Mouse (Mus musculus) neural tube, embryonic 13.5 days (tissue): ENCODE measurements at regions not wholly inside any gene's neighbourhood (a gene's known extent, or its start where the extent isn't known, plus 50 kb on each side); places are given as distances from the start of the nearest gene placed in this dataset.

Experiments used
- ATAC-seq: fragments of 200-750 bp; cut with Nextera tagmentation; 2 replicates; pipeline ENCODE4 v1.8.0; 2017; ENCODE audit warnings: low read depth, mild to moderate bottlenecking, moderate TSS enrichment, moderate library complexity
- H3K27ac ChIP-seq: fragments of 300-500 bp; sonication (generic); replicated peaks from 2 replicates; pipeline ENCODE4 v1.5.1; 2015; ENCODE audit warnings: moderate library complexity, mild to moderate bottlenecking, inconsistent platforms
- H3K27me3 ChIP-seq: fragments of 300-500 bp; sonication (generic); 2 replicates; pipeline ENCODE4 v1.6.1; 2015; ENCODE audit warnings: mild to moderate bottlenecking, inconsistent platforms
- H3K36me3 ChIP-seq: fragments of 300-500 bp; sonication (generic); 2 replicates; pipeline ENCODE4 v1.6.1; 2015; ENCODE audit warnings: mild to moderate bottlenecking, inconsistent platforms
- H3K4me1 ChIP-seq: fragments of 300-500 bp; sonication (generic); replicated peaks from 2 replicates; pipeline ENCODE4 v1.6.1; 2015; ENCODE audit warnings: inconsistent platforms
- H3K4me2 ChIP-seq: fragments of 300-500 bp; sonication (generic); 2 replicates; pipeline ENCODE4 v1.6.1; 2015; ENCODE audit warnings: inconsistent platforms, mild to moderate bottlenecking, moderate library complexity
- H3K4me3 ChIP-seq: fragments of 300-500 bp; sonication (generic); 2 replicates; pipeline ENCODE4 v1.5.1; 2015; ENCODE audit warnings: mild to moderate bottlenecking, inconsistent platforms
- H3K9ac ChIP-seq: fragments of 300-500 bp; sonication (generic); 2 replicates; pipeline ENCODE4 v1.6.1; 2015; ENCODE audit warnings: moderate library complexity, mild to moderate bottlenecking, inconsistent platforms
- H3K9me3 ChIP-seq: fragments of 300-500 bp; sonication (generic); 2 replicates; pipeline ENCODE4 v1.6.1; 2016; ENCODE audit warnings: inconsistent platforms
- WGBS: fragments of 180-500 bp; shearing (Covaris S2); methylation state at CpG from one replicate; pipeline ENCODE4 v1.1.7; 2015; 5-methylcytosine and 5-hydroxymethylcytosine counted together

DNA sequence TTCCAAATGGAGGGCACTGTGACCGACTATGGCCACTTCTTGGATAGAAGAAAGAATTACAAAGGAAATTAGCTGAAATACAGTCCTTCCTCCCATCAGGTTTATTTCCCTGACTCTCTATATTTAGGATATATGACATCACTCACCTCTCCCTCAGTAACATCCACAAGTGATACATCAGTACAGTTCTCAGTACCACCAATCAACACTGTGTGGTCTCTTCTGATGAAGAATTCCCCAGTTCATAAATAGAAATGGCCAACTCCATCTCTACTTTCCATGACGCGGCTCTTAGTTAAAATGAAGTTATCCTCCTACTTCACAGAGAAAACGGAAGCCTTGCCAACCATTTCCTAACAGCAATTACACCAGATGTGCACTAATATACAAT is 208.3 kb upstream of the Dio2 start:
- whole genome bisulfite sequencing, result 87% methylated on average over 4 of the region's 4 CpGs

DNA sequence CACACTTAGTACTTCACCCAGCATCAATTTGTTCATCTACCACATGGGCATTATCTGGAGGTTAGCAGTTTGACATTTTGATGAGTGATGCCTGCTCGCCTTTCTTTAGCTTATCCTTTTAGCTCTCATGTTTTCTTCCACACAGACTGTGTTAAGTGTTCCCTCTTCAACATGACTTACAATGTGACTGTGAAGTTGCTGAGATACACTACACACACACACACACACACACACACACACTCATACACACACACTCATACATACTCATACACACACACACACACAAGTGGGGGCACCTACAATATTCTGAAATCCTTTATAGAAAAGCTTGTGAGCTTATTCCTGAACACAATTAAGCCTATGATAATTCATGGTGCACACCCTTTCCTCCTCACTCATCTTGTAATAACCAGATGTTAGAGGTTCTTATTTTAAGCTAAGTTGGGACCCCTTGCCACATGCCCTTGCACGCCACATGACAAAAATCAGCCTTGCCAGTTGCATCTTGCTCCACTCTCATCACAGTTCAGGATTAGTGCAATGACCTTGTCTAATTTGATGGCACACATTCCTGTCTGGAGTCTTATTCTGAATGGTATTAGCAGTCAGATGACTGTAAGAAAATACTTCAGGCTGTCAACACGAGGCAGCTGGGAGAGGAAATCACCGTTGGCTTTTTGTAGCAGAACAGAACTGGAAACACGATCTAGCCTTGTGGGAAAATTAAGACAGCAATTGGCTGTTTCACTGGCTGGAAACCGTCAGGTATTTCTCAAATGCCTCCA is 207.7 kb upstream of the Dio2 start:
- no peak overlapping the region for H3K27ac ChIP-seq
- no peak overlapping the region for H3K4me3 ChIP-seq
- H3K9me3 ChIP-seq, result no peaks in the 10 kb centered on the region
- no peaks in the 10 kb centered on the region for H3K27me3 ChIP-seq
- no peak overlapping the region for H3K9ac ChIP-seq
- H3K4me1 ChIP-seq, result no peaks in the 10 kb centered on the region
- no peak for ATAC-seq
- no peak overlapping the region for H3K4me2 ChIP-seq
- no peaks in the 10 kb centered on the region for H3K36me3 ChIP-seq
- 82% methylated on average over 6 of the region's 6 CpGs for WGBS

More for the DNA sequence above, 208.3 kb upstream of the Dio2 start:
- Histone ChIP-seq H3K4me1 (no peaks in the 10 kb centered on the region), H3K4me2 (no peak overlapping the region), H3K9me3 (no peaks in the 10 kb centered on the region), H3K9ac (no peak overlapping the region), H3K27ac (no peak overlapping the region), H3K36me3 (no peaks in the 10 kb centered on the region), H3K4me3 (no peak overlapping the region), H3K27me3 (no peaks in the 10 kb centered on the region)
- no peak for ATAC-seq

DNA sequence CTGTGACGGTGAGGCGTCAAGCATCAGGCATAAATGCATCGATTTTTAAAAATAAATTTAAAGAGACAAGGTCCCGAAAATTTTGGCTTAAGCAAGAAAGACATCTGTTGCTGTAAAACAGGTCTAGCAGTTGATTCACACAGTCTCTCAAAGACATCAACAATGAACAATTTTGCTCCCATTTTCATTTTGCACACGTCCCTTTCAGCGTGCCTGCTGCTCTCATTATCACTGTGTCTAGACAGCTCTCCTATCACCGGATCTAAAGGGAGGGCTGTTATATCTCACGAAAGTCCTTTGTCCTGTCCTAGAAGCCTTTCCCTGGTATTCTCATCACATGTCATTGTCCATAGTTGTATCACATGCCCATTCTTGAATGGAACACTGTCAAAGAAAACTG is 194.4 kb upstream of the Dio2 start:
- no peak for ATAC-seq
- 93% methylated on average over 8 of the region's 8 CpGs for WGBS
- H3K9me3 ChIP-seq, result no peaks in the 10 kb centered on the region

DNA sequence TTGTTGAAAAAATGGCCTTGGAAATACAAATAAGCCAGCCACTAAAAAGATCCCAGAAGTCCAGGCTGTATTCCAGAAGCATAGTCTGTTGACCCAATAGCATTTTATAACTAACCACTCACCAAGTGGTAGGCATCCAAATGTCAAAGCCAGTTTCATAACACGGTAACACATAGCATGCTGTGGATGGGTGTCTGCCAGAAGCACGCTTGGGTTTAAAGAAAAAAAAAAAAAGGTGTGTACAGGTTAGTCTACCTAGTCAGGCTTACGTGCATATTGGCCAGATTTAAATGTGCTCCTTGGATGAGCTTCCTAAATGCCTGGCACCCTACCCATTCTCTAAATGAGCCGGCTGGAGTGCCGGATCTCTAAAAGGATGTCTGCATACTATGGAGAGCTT is 194.0 kb upstream of the Dio2 start:
- H3K27me3 ChIP-seq, result no peaks in the 10 kb centered on the region

More for the DNA sequence above, 194.4 kb upstream of the Dio2 start:
- Histone ChIP-seq H3K27me3 (no peaks in the 10 kb centered on the region), H3K27ac (no peak overlapping the region), H3K4me2 (no peak overlapping the region), H3K9ac (no peak overlapping the region), H3K4me1 (no peaks in the 10 kb centered on the region), H3K36me3 (no peaks in the 10 kb centered on the region), H3K4me3 (no peak overlapping the region)

DNA sequence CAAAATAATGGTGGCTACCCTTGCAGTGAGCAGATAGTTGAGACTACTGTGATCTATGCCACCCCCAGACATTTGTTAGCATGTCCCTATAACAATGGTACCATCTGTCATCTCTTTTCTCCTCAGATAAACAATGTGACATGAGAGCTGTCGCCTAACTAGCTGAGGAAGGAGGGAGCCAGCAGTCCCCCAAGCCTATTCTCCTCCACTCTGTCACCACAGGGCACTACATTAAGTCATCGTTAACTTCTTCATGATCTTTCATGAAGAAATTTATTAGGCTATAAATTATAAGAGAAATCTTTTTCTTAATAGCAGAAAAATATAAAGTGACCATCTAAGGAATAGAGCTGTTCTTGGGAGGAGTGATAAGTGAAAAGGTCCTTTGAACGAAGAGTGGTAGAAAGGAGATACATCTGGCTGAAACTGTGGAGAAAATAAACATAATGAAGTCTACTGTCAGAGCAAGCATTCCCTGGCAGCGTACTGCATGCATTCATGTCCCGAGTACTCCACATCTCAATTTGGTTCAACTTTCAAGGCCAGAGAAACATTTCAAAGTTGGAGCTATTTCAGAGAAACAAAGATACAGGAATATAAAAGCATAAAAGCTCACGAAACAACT is 192.0 kb upstream of the Dio2 start:
- H3K4me3 ChIP-seq, result no peak overlapping the region
- H3K27ac ChIP-seq, result no peak overlapping the region
- H3K4me2 ChIP-seq, result no peak overlapping the region
- no peak for ATAC-seq
- no peaks in the 10 kb centered on the region for H3K27me3 ChIP-seq
- H3K9ac ChIP-seq, result no peak overlapping the region
- no peaks in the 10 kb centered on the region for H3K4me1 ChIP-seq
- no peaks in the 10 kb centered on the region for H3K36me3 ChIP-seq
- 63% methylated on average over 6 of the region's 6 CpGs for WGBS
- H3K9me3 ChIP-seq, result no peaks in the 10 kb centered on the region

More for the DNA sequence above, 194.0 kb upstream of the Dio2 start:
- Histone ChIP-seq H3K4me2 (no peak overlapping the region), H3K9me3 (no peaks in the 10 kb centered on the region), H3K4me3 (no peak overlapping the region), H3K27ac (no peak overlapping the region), H3K36me3 (no peaks in the 10 kb centered on the region), H3K9ac (no peak overlapping the region), H3K4me1 (no peaks in the 10 kb centered on the region)
- no peak for ATAC-seq
- 95% methylated on average over 5 of the region's 5 CpGs for WGBS

DNA sequence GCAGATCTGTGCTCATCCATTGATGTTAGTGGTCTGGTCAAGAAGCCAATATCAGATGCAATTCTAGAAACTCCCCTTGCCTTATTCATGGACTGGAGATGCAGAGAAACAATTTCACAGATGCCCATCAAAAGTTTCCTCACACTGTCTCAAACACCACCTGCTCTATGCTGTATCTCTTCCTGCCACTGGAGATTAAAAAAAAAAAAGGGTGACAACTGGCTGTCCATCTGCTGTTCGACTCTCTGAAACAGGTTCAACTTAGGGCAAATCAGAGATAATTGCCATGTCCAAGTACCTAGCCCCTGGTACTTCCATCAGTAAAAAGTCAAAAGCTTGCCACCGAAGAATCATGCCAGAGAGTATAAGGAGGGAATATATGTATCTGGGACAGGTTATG is 185.4 kb upstream of the Dio2 start:
- no peaks in the 10 kb centered on the region for H3K9me3 ChIP-seq
- no peak overlapping the region for H3K4me3 ChIP-seq
- no peak overlapping the region for H3K9ac ChIP-seq
- 85% methylated on average over 2 of the region's 2 CpGs for WGBS
- H3K4me1 ChIP-seq, result no peaks in the 10 kb centered on the region
- no peak overlapping the region for H3K27ac ChIP-seq
- no peaks in the 10 kb centered on the region for H3K27me3 ChIP-seq
- H3K36me3 ChIP-seq, result no peaks in the 10 kb centered on the region
- no peak overlapping the region for H3K4me2 ChIP-seq
- ATAC-seq, result no peak

DNA sequence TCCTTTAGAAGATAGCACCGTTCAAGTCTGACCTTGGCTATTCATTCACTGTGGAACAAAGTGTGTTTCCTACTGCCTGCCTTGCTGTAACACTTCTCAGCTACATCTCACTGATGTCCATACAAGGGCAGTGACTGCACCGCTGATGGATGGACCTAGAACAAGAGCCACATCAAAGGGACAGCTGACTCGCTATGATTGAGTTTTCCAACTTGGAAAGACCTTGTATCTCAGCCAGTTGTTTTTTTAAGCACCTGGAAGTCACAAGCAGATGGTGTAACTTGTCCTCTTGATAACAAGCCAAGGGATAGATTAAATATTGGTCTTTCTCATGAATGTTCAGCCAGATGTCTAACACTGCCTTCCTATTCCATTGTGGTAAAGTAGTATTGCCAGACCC is 184.9 kb upstream of the Dio2 start:
- no peak overlapping the region for H3K9ac ChIP-seq
- no peak overlapping the region for H3K4me3 ChIP-seq
- no peaks in the 10 kb centered on the region for H3K36me3 ChIP-seq
- no peak for ATAC-seq
- whole genome bisulfite sequencing, result 83% methylated on average over 3 of the region's 3 CpGs
- no peaks in the 10 kb centered on the region for H3K27me3 ChIP-seq
- H3K9me3 ChIP-seq, result no peaks in the 10 kb centered on the region
- H3K27ac ChIP-seq, result no peak overlapping the region
- H3K4me1 ChIP-seq, result no peaks in the 10 kb centered on the region
- H3K4me2 ChIP-seq, result no peak overlapping the region

DNA sequence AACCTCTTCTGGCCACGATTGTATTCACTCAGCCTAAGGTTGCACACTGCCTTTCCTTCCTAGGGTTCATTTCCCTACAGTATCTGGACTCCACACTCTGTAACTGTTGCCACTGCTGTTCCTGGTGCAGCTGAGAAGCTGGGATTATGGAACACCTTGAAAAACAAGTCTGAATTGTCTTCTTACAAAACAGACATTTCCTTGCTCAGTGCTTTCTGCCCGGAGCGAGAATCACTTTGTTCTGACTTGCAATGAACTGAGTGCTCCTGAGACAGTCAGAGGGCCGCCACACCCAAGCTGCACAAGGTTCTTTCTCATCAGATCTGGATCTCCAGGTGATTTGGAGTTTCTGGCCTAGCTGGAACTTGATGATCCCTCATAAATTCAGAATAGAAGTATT is 183.0 kb upstream of the Dio2 start:
- 92% methylated on average over 4 of the region's 4 CpGs for WGBS
- H3K36me3 ChIP-seq, result no peaks in the 10 kb centered on the region
- peaks cover 4% of the 10 kb centered on the region for H3K4me1 ChIP-seq
- no peak for ATAC-seq
- no peak overlapping the region for H3K9ac ChIP-seq
- H3K27me3 ChIP-seq, result no peaks in the 10 kb centered on the region
- H3K4me3 ChIP-seq, result no peak overlapping the region
- H3K9me3 ChIP-seq, result no peaks in the 10 kb centered on the region
- no peak overlapping the region for H3K27ac ChIP-seq
- H3K4me2 ChIP-seq, result no peak overlapping the region

DNA sequence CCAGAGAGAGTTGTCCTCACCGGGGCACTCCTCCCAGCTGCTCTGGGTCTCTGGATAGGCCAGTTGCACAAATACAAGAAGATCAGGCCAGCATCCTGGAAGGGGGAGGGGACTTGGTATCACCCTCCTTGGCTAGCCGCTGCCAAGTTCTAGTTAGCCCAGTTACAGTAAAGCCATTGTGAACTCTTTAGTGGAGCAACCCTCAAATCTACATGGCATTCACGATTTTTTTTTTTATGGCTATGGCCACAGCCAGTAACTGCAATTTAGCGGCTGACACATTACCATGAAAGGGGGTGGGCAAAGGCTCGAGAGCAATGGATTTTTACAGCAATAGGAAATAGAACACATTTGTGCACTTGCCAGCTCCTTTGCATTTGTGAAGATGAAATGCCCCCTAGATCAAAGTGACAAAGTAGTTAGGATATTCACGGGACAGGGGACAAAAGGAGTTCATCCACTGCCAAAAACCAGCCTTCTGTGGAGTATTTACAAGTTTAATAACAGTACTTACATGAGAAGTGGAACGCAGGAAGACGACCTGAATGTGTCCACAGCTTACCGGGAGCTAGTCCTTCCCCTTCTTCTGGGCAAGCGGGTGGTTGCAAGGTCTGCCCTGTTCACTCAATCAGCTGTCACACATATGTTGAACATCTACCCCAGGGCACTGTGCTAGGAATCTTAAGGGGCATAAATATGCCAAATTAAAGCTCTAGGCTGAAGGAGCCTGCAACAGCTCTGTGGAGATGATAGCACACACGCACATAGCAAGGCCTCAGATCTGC is 177.9 kb upstream of the Dio2 start:
- no peaks in the 10 kb centered on the region for H3K36me3 ChIP-seq
- 29% methylated on average over 11 of the region's 11 CpGs for WGBS
- H3K4me3 ChIP-seq, result no peak overlapping the region
- peak; percentile 96 for ATAC-seq
- H3K9me3 ChIP-seq, result no peaks in the 10 kb centered on the region
- H3K4me1 ChIP-seq, result peaks cover 11% of the 10 kb centered on the region
- no peaks in the 10 kb centered on the region for H3K27me3 ChIP-seq
- no peak overlapping the region for H3K4me2 ChIP-seq
- no peak overlapping the region for H3K9ac ChIP-seq
- no peak overlapping the region; the same call in 1 of the 2 replicates for H3K27ac ChIP-seq

DNA sequence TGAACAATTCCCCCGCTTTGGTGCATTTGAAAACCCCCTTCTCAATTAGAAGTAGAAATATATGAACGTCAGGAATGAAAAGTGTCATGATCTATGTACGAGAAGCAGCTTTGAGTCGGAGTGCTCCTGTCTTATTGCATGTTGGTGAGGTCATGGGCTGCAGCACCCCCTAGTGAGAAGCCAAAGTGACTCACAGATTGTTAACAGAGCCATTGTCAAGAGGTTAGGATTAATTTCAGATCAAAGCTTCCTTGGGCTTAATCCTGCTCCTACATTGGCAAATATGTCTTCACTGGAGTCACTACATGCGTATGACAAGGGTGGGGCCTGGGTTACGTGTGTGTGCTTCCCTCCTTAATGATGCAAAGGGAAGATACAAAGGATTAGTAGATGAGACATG is 165.8 kb upstream of the Dio2 start:
- 77% methylated on average over 6 of the region's 6 CpGs for WGBS
- Histone ChIP-seq H3K27ac (no peak overlapping the region), H3K4me2 (no peak overlapping the region), H3K9me3 (no peaks in the 10 kb centered on the region), H3K9ac (no peak overlapping the region), H3K4me3 (no peak overlapping the region), H3K36me3 (no peaks in the 10 kb centered on the region), H3K27me3 (no peaks in the 10 kb centered on the region), H3K4me1 (no peaks in the 10 kb centered on the region)
- ATAC-seq, result no peak

DNA sequence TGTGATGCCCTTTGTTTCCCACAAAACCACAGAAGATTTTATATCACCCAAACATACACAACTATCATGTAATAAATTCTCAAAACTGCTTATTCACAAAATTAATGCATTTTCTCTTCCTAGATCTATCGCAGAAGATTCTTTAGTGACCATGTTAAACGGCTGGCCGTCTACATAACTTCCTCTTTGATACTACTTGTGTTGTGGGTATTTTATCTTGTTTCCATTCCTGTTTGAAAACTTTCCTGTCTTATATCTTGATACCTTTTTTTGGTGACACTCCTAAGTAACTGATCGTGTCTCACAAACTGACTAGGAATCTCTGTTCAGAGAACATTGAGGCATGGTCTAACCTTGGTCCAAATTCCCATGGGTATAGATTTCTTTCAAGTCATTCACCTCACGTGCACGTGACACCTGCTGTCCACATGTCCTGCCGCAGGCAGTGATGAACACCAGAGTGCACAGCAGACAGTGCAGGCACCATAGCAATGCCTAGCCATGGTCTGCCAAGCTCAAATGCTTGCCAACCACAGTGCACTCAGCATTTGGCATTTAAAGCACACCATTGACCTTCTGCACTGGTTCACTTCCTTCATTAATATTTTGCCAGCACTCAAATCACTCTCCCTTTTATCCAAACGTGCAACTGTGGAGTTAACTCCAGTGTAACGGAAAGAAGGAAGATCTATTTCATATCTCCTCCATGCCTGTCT is 155.6 kb upstream of the Dio2 start:
- H3K27ac ChIP-seq, result no peak overlapping the region
- H3K36me3 ChIP-seq, result no peaks in the 10 kb centered on the region
- no peaks in the 10 kb centered on the region for H3K9me3 ChIP-seq
- no peaks in the 10 kb centered on the region for H3K27me3 ChIP-seq
- H3K4me2 ChIP-seq, result no peak overlapping the region
- H3K4me3 ChIP-seq, result no peak overlapping the region
- H3K9ac ChIP-seq, result no peak overlapping the region
- no peaks in the 10 kb centered on the region for H3K4me1 ChIP-seq
- ATAC-seq, result no peak
- 87% methylated on average over 9 of the region's 9 CpGs for WGBS
